Mouse (Mus musculus) cerebellum, adult 2 months (tissue): ENCODE measurements around the gene Meox2. TPM values are rescaled to one million over a fixed set of nuclear protein-coding genes. Genes with fewer than 3 reads are reported as not detected.

ENCODE experiments used
- DNase-seq, 2 experiments: peaks; one replicate each; pipeline ENCODE4 v3.0.0; 2021
- H3K27ac ChIP-seq: fragments of 200-500 bp; 2 replicates; pipeline ENCODE4 v1.5.1; 2012; ENCODE audit warnings: low read length, control low read depth, inconsistent platforms; ENCODE audit not compliant: insufficient read depth
- H3K27me3 ChIP-seq: fragments of 200-500 bp; 2 replicates; pipeline ENCODE4 v1.6.1; 2012; ENCODE audit warnings: inconsistent platforms, mild to moderate bottlenecking, low read length, moderate library complexity; ENCODE audit not compliant: control insufficient read depth, insufficient read depth
- H3K4me1 ChIP-seq: fragments of 200-500 bp; 2 replicates; pipeline ENCODE4 v1.6.1; 2011; ENCODE audit warnings: low read length; ENCODE audit not compliant: control insufficient read depth, insufficient read depth
- H3K4me3 ChIP-seq: fragments of 200-500 bp; replicated peaks from 2 replicates; pipeline ENCODE3; 2011; ENCODE audit warnings: mild to moderate bottlenecking, low read depth, low read length, control low read depth; ENCODE audit not compliant: insufficient read depth
- CTCF ChIP-seq: fragments of 200-500 bp; IDR thresholded peaks from 2 replicates; pipeline ENCODE4 v1.5.1; 2011; ENCODE audit warnings: low read depth, mild to moderate bottlenecking, control low read depth, low read length, moderate library complexity, borderline replicate concordance; ENCODE audit not compliant: insufficient read depth
- POLR2A ChIP-seq: fragments of 200-500 bp; IDR thresholded peaks from 2 replicates; pipeline ENCODE4 v1.6.1; 2011; ENCODE audit warnings: low read length, control low read depth, borderline replicate concordance; ENCODE audit not compliant: insufficient read depth
- WGBS: fragments of 180-500 bp; shearing (Covaris S2); methylation state at CpG from one replicate; pipeline ENCODE4 v1.1.7; 2018; 5-methylcytosine and 5-hydroxymethylcytosine counted together
- polyA plus RNA-seq: library from polyadenylated mRNA; depleted of rRNA; stranded (reverse); fragments of >200 nt; gene quantifications from 2 replicates; pipeline ENCODE4 v1.2.3, GENCODE M21; 2012

Gene Meox2
- polyA plus RNA-seq, 1 experiment: not detected

DNA sequence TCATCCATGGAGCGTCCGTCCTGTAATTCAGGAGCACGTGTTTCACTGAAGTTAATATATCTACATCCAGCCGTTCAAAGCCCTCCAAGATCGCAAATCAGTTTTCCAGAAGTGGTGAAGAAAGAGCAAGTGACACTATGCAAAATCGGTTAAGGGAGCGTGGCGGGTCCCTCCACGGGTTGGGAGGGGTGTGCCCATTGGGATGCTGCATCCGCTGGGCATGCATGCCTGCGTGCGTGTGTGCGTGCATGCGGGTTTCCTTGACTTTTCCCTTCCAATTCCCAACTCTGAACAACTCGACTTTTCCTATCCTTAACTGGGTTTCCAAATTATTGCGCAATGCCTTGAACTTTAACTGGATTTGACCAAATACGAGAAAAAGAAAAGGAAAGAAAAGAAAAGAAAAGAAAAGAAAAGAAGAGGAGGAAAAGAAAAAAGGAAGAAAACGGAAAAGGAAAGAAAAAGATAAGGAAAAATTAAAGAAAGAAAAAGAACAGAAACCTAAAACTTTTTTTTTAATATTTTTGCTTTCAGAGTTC is 1.2 kb downstream of the Meox2 start:
- WGBS: 7% methylated on average over 18 of the region's 18 CpGs
- H3K4me3 ChIP-seq: peak overlapping the region; percentile 33
- no peak overlapping the region for H3K27ac ChIP-seq
- DNase-seq: no peak
- H3K27me3 ChIP-seq: no peaks in the 10 kb centered on the region; the same call in 1 of the 2 replicates
- peaks cover 7% of the 10 kb centered on the region; the same call in 1 of the 2 replicates for H3K4me1 ChIP-seq
- TF ChIP-seq CTCF (no peak), POLR2A (no peak)

DNA sequence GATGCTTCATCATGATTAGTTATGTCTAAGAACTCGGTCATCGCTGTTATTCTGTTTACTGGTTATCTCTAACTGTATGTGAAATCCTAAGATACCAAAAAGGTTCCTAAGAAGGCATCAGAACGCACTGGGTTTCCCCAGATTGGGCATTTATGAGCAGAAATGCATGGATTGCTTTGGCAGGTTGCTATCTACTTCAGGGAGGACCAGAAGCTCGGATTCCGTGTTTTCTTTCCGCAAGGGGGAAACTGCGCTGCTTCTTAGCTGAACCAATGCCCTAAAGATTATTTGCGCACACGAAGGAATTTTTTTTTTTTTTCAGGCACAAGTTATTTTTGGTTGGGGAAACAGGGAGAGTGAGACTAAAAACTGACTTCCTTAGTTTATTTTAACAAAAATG is 2.6 kb downstream of the Meox2 start:
- TF ChIP-seq POLR2A: no peak
- no peak for TF ChIP-seq CTCF
- Histone ChIP-seq H3K27ac (no peak overlapping the region), H3K4me1 (peaks cover 7% of the 10 kb centered on the region; the same call in 1 of the 2 replicates), H3K27me3 (no peaks in the 10 kb centered on the region; the same call in 1 of the 2 replicates), H3K4me3 (no peak overlapping the region)
- 82% methylated on average over 9 of the region's 9 CpGs for WGBS
- no peak for DNase-seq

GRCm38 (mm10) chr12:37119246-37119645 is 10.9 kb downstream of the Meox2 start:
- no peak for DNase-seq
- Histone ChIP-seq H3K4me1 (no peaks in the 10 kb centered on the region), H3K27me3 (no peaks in the 10 kb centered on the region), H3K27ac (no peak overlapping the region), H3K4me3 (no peak overlapping the region)
- WGBS: 68% methylated on average over 5 of the region's 5 CpGs
- TF ChIP-seq CTCF (no peak), POLR2A (no peak)

DNA sequence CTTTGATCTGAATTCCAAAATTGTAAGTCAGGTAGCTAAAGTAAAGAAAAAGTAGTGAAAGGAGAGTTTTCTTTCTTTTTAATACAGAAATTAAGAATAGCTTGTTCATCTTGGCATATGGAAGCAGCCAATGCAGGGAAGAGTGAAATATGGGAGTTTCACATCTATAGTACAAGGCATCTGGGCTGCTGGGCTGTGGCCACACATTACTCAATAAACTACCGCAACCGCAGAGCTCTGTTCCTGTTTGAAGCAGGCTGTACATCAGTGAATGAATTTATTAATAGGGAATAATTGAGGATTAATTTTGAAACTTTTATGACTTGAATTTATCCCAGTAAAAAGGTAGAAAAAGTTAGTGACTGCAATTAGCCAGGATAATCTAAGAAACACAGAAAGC is 15.4 kb downstream of the Meox2 start:
- Histone ChIP-seq H3K27me3 (no peaks in the 10 kb centered on the region), H3K4me1 (no peaks in the 10 kb centered on the region), H3K27ac (no peak overlapping the region), H3K4me3 (no peak overlapping the region)
- TF ChIP-seq CTCF: no peak
- TF ChIP-seq POLR2A: no peak
- DNase-seq: no peak
- 81% methylated on average over 2 of the region's 2 CpGs for WGBS

- 51% methylated on average over 3 of the region's 3 CpGs for WGBS
- Histone ChIP-seq H3K27ac (no peak overlapping the region), H3K4me3 (no peak overlapping the region), H3K27me3 (no peaks in the 10 kb centered on the region), H3K4me1 (no peaks in the 10 kb centered on the region)
- no peak for TF ChIP-seq POLR2A
- no peak for TF ChIP-seq CTCF
- no peak for DNase-seq
Observed at GRCm38 (mm10) chr12:37142080-37142703, 33.9 kb downstream of the Meox2 start.

DNA sequence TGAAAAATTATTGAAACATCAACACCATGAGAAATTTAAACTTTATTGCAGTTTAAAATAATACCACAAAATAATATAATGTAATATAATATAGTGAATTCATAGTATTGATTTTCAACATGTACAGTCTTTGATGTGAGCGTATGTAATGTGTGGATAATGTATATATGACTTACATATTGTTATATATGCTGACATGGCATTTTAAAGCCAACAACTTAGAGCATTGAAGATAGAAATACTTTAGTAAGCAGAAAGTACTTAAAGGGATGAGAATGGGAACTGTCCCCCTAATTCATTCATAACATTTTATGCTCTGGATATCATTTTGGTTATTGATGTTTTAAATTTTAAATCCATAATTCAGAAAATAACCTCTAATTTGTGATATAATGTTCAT is 35.5 kb downstream of the Meox2 start:
- no peak overlapping the region for H3K27ac ChIP-seq
- no peak overlapping the region for H3K4me3 ChIP-seq
- no peak for DNase-seq
- WGBS: 96% methylated on average over 1 of the region's 1 CpGs
- H3K27me3 ChIP-seq: no peaks in the 10 kb centered on the region
- TF ChIP-seq POLR2A (no peak), CTCF (no peak)
- H3K4me1 ChIP-seq: no peaks in the 10 kb centered on the region

- Histone ChIP-seq H3K4me3 (no peak overlapping the region), H3K27me3 (no peaks in the 10 kb centered on the region), H3K4me1 (no peaks in the 10 kb centered on the region), H3K27ac (no peak overlapping the region)
- TF ChIP-seq CTCF: no peak
- no peak for TF ChIP-seq POLR2A
- DNase-seq: peak; percentile 16 to 56
Observed at GRCm38 (mm10) chr12:37167742-37168141, 59.4 kb downstream of the Meox2 start.

DNA sequence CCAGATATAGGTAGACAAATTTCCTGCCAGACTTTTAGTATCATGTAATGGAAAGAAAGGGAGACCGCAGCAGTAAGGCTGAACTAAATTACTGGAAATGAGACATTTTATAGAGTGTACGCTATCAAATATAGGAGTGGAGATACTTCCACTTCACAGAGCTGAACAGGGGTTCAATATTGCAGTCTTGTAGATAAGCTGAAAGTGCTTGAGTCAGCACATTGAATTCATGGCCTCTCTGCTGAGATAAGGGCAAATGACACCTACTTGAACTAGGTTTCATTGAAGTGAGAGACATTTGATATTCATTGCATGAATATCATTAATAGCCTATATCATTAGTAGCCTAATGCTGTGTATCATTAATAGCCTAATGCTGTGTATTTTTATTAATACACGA is 65.0 kb downstream of the Meox2 start:
- Histone ChIP-seq H3K27ac (no peak overlapping the region), H3K4me1 (no peaks in the 10 kb centered on the region), H3K27me3 (no peaks in the 10 kb centered on the region), H3K4me3 (no peak overlapping the region)
- DNase-seq: no peak
- TF ChIP-seq POLR2A: no peak
- TF ChIP-seq CTCF: no peak
- WGBS: over 99% methylated on average over 3 of the region's 3 CpGs
